Mouse (Mus musculus) neural tube, embryonic 11.5 days (tissue): Measurements from ENCODE around the gene Tmem56. TPM values are rescaled to one million over a fixed set of nuclear protein-coding genes. Genes with fewer than 3 reads are reported as not detected.

Source experiments
- ATAC-seq: fragments of 200-750 bp; cut with Nextera tagmentation; 2 replicates; pipeline ENCODE4 v1.8.0; 2017; ENCODE audit warnings: moderate number of reproducible peaks, mild to moderate bottlenecking, moderate TSS enrichment, moderate library complexity; ENCODE audit not compliant: insufficient read depth, low FRiP score, low TSS enrichment
- DNase-seq: peaks from one replicate; pipeline ENCODE4 v3.0.0-alpha.2; 2015; ENCODE audit warnings: low spot score
- H3K27ac ChIP-seq: fragments of 300-500 bp; sonication (generic); 2 replicates; pipeline ENCODE4 v1.5.1; 2014; ENCODE audit warnings: low read depth, mild to moderate bottlenecking, low read length
- H3K27me3 ChIP-seq: fragments of 300-500 bp; sonication (generic); 2 replicates; pipeline ENCODE4 v1.6.1; 2014; ENCODE audit warnings: mild to moderate bottlenecking, low read length, mixed read lengths; ENCODE audit not compliant: control insufficient read depth, insufficient read depth
- H3K36me3 ChIP-seq: fragments of 300-500 bp; sonication (generic); 2 replicates; pipeline ENCODE4 v1.6.1; 2014; ENCODE audit warnings: mild to moderate bottlenecking, low read length, moderate library complexity, mixed read lengths; ENCODE audit not compliant: control insufficient read depth, insufficient read depth
- H3K4me1 ChIP-seq: fragments of 300-500 bp; sonication (generic); 2 replicates; pipeline ENCODE4 v1.6.1; 2014; ENCODE audit warnings: low read length, mixed read lengths; ENCODE audit not compliant: control insufficient read depth, insufficient read depth
- H3K4me2 ChIP-seq: fragments of 300-500 bp; sonication (generic); 2 replicates; pipeline ENCODE4 v1.6.1; 2014; ENCODE audit warnings: low read depth, mild to moderate bottlenecking, moderate library complexity
- H3K4me3 ChIP-seq: fragments of 300-500 bp; sonication (generic); 2 replicates; pipeline ENCODE4 v1.5.1; 2014; ENCODE audit warnings: low read depth, low read length
- H3K9ac ChIP-seq: fragments of 300-500 bp; sonication (generic); 2 replicates; pipeline ENCODE4 v1.6.1; 2014; ENCODE audit warnings: mild to moderate bottlenecking, low read length
- H3K9me3 ChIP-seq: fragments of 300-500 bp; sonication (generic); 2 replicates; pipeline ENCODE4 v1.6.1; 2016; ENCODE audit warnings: low read length; ENCODE audit not compliant: control insufficient read depth
- WGBS: fragments of 180-500 bp; shearing (Covaris S2); extraction: QIAGEN DNeasy Blood & Tissue Kit; methylation state at CpG from one replicate; pipeline ENCODE4 v1.1.7; 2014; 5-methylcytosine and 5-hydroxymethylcytosine counted together
- polyA plus RNA-seq: library from polyadenylated mRNA; unstranded; fragments of >200 nt; fragmentation: Nextera tagmentation; extraction: Ambion mirVana; gene quantifications from 2 replicates; pipeline ENCODE4 v1.2.1, GENCODE M21; 2014

The Tmem56 gene
- polyA plus RNA-seq, 1 experiment from 2014 or later: 1.1 TPM

GRCm38 (mm10) chr3:121240362-121241040, 42.4 kb downstream of the Tmem56 start:
- 0 out of 2 replicates have a peak overlapping the region, but pooled peaks have one; percentile 39 for H3K27ac ChIP-seq
- no peak overlapping the region for H3K4me3 ChIP-seq
- WGBS: 54% methylated on average over 8 of the region's 8 CpGs
- H3K36me3 ChIP-seq: no peaks in the 10 kb centered on the region
- DNase-seq (no peak), ATAC-seq (peak; percentile 77)
- H3K9ac ChIP-seq: peak overlapping the region; percentile 1
- H3K9me3 ChIP-seq: no peaks in the 10 kb centered on the region
- peak overlapping the region; percentile 15; the same call in 1 of the 2 replicates for H3K4me2 ChIP-seq
- peaks cover 5% of the 10 kb centered on the region for H3K4me1 ChIP-seq
- no peaks in the 10 kb centered on the region for H3K27me3 ChIP-seq

- H3K4me1 ChIP-seq: peaks cover 5% of the 10 kb centered on the region
- ATAC-seq (no peak), DNase-seq (no peak)
- H3K27ac ChIP-seq: no peak overlapping the region
- H3K9ac ChIP-seq: no peak overlapping the region
- H3K4me3 ChIP-seq: no peak overlapping the region
- no peak overlapping the region for H3K4me2 ChIP-seq
- H3K36me3 ChIP-seq: no peaks in the 10 kb centered on the region
- 84% methylated on average over 8 of the region's 8 CpGs for WGBS
- no peaks in the 10 kb centered on the region for H3K27me3 ChIP-seq
- no peaks in the 10 kb centered on the region for H3K9me3 ChIP-seq
These were observed 43.8 kb downstream of the Tmem56 start for GRCm38 (mm10) chr3:121239096-121239495.

DNA sequence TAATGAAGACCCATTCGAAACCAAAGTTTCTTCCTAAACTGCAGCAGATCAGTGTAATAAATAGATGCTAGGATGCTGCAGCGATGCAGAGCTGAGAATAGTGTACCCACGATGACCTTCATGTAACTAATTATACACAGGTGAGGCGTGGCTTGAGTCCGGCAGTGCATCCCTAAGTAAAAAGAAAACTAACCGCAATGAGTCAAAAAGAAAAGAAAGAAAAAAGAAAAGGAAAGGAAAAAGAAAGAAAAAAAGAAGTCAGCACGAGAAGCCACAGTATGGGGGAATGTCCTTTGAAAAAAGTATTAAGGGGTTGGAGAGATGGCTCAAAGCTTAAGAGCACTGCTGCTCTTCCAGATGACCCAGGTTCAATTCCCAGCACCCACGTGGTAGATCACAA, 58.1 kb downstream of the Tmem56 start:
- H3K9me3 ChIP-seq: no peaks in the 10 kb centered on the region
- WGBS: 89% methylated on average over 8 of the region's 8 CpGs

DNA sequence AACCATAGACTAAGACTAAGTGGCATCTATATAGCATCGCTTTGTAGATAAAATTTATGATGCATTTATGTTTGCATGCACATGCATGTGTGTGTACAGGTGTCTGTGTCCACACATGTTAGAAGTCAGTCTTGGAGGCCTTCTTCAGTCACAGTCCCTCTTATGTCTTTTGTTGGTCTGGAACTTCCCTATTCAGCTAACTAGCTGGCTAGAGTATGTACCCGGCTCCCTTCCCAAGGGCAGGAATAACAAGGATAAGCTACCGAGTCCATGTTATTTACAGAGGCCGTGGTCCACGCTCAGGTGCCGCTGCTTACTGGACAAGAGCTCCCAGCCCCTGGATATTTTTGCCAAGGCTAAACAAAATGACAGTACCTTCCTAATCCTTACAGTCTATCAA, 58.7 kb downstream of the Tmem56 start:
- 95% methylated on average over 6 of the region's 6 CpGs for WGBS

More for the DNA sequence above, 58.1 kb downstream of the Tmem56 start:
- Histone ChIP-seq H3K4me2 (no peak overlapping the region), H3K4me3 (no peak overlapping the region), H3K27ac (no peak overlapping the region), H3K4me1 (no peaks in the 10 kb centered on the region), H3K9ac (no peak overlapping the region), H3K36me3 (no peaks in the 10 kb centered on the region), H3K27me3 (no peaks in the 10 kb centered on the region)
- ATAC-seq (no peak), DNase-seq (no peak)

DNA sequence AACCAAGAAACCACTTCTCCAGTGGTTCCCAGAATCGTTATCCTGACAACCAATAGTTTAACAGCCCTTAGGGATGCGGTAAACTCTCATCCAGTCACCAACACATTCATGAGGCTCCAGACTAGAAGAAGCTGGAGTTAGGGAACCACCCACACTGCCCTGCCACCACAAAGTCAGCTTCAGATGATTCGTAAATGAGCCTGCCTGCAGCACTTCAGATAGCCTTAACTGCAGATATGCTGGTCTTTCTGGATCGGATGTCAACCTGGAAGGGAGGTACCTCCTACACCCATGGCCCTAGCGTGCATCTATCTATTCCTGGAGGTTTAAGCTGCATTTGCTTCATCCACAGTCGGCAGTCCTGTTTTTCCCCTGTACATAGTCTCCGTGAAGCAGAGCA, 60.9 kb downstream of the Tmem56 start:
- Histone ChIP-seq H3K4me3 (no peak overlapping the region), H3K9ac (no peak overlapping the region), H3K4me2 (no peak overlapping the region), H3K27ac (no peak overlapping the region), H3K9me3 (no peaks in the 10 kb centered on the region), H3K27me3 (no peaks in the 10 kb centered on the region), H3K4me1 (no peaks in the 10 kb centered on the region), H3K36me3 (no peaks in the 10 kb centered on the region)
- WGBS: 83% methylated on average over 7 of the region's 7 CpGs
- ATAC-seq (no peak), DNase-seq (no peak)

More for the DNA sequence above, 58.7 kb downstream of the Tmem56 start:
- no peak for DNase-seq
- no peak overlapping the region for H3K4me2 ChIP-seq
- H3K9me3 ChIP-seq: no peaks in the 10 kb centered on the region
- H3K9ac ChIP-seq: no peak overlapping the region
- no peak overlapping the region for H3K27ac ChIP-seq
- H3K27me3 ChIP-seq: no peaks in the 10 kb centered on the region
- no peak overlapping the region for H3K4me3 ChIP-seq
- no peaks in the 10 kb centered on the region for H3K36me3 ChIP-seq
- ATAC-seq: no peak
- H3K4me1 ChIP-seq: no peaks in the 10 kb centered on the region

DNA sequence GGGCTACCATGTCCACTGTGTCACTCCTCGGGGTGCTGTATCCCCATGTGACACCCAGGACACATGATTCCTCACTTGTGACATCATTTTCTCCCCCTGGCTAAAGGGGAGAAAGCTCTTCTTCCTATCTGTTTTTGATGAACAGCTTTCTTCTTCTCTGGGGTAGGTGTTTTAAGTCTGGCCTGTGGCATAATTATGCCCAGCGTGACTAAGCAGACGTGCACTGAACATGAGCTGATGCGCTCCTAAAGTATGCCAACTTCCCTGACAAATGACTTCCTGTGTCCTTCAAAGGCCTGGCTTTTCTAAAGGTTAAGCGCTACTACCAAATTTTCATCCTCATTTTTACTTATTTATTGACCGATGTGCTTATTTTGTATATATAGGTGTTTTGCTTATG, 65.9 kb downstream of the Tmem56 start:
- H3K4me1 ChIP-seq: no peaks in the 10 kb centered on the region
- no peak overlapping the region for H3K27ac ChIP-seq
- ATAC-seq: no peak
- H3K36me3 ChIP-seq: no peaks in the 10 kb centered on the region
- H3K9ac ChIP-seq: no peak overlapping the region
- no peaks in the 10 kb centered on the region for H3K27me3 ChIP-seq
- H3K4me3 ChIP-seq: no peak overlapping the region
- WGBS: 82% methylated on average over 6 of the region's 6 CpGs
- no peak for DNase-seq
- H3K4me2 ChIP-seq: no peak overlapping the region
- no peaks in the 10 kb centered on the region for H3K9me3 ChIP-seq

GRCm38 (mm10) chr3:121213501-121213900, 69.4 kb downstream of the Tmem56 start:
- DNase-seq: no peak
- Histone ChIP-seq H3K4me2 (no peak overlapping the region), H3K27me3 (no peaks in the 10 kb centered on the region), H3K27ac (no peak overlapping the region), H3K9me3 (no peaks in the 10 kb centered on the region), H3K36me3 (no peaks in the 10 kb centered on the region), H3K9ac (no peak overlapping the region), H3K4me3 (no peak overlapping the region), H3K4me1 (no peaks in the 10 kb centered on the region)
- ATAC-seq: no peak
- 80% methylated on average over 3 of the region's 3 CpGs for WGBS

GRCm38 (mm10) chr3:121212156-121212555, 70.7 kb downstream of the Tmem56 start:
- Histone ChIP-seq H3K9ac (no peak overlapping the region), H3K4me1 (no peaks in the 10 kb centered on the region), H3K36me3 (no peaks in the 10 kb centered on the region), H3K9me3 (no peaks in the 10 kb centered on the region), H3K4me2 (no peak overlapping the region), H3K27me3 (no peaks in the 10 kb centered on the region), H3K27ac (no peak overlapping the region), H3K4me3 (no peak overlapping the region)
- DNase-seq (no peak), ATAC-seq (no peak)
- WGBS: 65% methylated on average over 1 of the region's 1 CpGs

- Histone ChIP-seq H3K27ac (no peak overlapping the region), H3K36me3 (no peaks in the 10 kb centered on the region), H3K9me3 (no peaks in the 10 kb centered on the region), H3K4me3 (no peak overlapping the region), H3K4me1 (no peaks in the 10 kb centered on the region), H3K27me3 (no peaks in the 10 kb centered on the region), H3K9ac (no peak overlapping the region), H3K4me2 (no peak overlapping the region)
- no peak for ATAC-seq
- no peak for DNase-seq
- 94% methylated on average over 5 of the region's 5 CpGs for WGBS
These were observed 73.9 kb downstream of the Tmem56 start for GRCm38 (mm10) chr3:121208994-121209393.
